Mouse (Mus musculus) layer of hippocampus, adult 11-12 months (tissue): ENCODE results near the gene Rassf8.

Experiments
- DNase-seq: peaks from one replicate; pipeline ENCODE4 v3.0.0; 2022; ENCODE audit warnings: low spot score

The Rassf8 gene

DNA sequence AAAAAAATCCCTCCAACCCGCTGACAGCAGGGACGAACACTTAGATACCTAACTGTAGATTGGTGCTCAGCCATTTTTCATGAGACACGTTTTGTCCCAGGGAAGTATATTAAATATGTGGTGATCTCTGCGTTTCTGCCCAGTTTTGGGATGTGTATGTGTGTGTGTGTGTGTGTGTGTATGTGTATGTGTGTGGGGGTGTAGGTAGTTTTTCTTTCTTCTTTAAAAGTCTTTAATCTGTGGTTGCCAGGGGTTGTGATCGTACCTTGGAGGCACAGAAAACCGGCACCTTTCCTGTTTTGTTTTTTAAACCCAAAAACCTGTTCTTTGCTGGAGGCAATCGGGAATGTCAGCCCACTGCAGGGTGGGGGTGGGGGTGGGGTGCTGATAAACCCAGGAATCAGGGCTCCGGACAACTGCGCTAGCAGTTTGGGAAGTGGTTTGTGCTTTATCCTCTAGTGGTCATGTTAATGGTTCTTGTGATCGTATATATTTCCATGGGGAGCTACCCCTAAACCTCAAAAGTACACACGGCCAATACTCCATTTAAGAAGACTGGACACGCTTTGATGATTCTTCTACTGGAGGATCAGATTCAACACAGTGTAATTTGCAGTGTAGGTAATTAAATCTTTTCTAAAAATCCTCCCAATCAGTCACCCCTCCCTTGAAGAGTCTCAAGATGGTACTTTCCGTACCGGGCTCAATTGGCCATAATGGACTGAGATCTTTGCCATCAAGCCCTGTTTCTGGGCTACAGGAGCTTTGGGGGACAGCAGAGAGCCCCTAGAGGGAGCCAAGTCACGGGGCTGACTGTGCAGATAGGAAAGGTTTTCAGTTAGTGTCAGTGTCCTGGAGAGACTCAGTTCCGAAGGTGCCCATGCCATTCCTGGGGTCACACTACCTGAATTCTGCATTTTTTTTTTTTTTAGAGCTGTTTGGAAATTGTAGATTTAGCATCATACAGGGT, 1.4 kb downstream of the Rassf8 start:
- no peak for DNase-seq

DNA sequence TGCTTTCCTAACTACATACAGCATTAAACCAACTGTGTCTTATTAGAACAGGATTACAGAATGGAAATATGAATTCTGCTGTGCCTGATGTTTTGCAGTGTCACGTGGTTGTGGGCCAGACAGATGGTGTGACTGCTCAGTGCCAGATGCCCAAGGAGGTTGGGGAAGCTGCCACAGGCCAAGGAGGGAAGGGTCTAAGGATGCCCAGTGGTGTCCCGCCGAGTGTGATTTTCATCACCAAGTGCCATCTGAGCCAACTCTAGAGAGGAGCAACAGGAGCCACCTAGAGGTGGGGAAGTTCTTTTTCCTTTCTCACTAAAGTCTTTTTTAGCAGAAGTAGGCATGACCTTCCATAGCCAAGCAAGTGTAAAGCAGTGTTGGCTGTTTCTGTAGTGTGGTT, 3.8 kb downstream of the Rassf8 start:
- DNase-seq: no peak

DNA sequence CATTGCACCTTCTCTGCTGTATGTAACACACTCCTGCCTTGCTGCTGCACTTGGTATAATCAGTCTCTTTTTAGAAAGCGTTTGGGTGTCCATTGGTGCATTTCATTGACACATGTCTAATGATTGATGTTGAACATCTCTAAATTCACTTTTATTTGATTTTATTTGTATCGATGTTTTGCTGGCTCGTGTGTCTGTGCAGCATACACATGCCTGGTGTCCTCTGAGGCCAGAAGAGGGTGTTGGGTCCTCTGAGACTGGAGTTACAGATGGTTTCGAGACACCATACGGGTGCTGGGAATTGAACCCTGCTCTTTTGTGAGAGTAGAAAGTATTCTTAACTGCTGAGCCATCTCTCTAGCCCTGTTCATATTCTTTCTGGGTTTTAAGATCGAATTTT, 6.7 kb downstream of the Rassf8 start:
- no peak for DNase-seq

DNA sequence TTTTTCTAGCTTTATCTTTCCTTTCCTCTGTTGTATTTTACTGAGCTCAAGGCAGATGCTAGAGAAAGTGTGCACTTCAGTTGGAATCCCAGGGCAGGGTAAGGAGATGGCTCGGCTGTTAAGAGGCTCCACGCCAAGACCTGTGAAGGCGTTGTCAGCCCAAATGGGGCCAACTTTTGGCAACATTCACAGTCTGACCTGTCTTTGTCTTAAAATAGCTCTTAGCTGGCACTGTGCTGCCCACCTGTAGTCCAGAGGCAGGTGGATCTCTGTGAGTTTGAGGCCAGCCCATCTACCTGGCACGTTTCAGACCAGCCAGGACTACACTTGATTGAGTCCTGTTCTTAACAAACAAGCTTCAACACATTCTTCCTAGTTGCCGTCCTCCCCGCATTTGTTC, 7.9 kb downstream of the Rassf8 start:
- DNase-seq: no peak

DNA sequence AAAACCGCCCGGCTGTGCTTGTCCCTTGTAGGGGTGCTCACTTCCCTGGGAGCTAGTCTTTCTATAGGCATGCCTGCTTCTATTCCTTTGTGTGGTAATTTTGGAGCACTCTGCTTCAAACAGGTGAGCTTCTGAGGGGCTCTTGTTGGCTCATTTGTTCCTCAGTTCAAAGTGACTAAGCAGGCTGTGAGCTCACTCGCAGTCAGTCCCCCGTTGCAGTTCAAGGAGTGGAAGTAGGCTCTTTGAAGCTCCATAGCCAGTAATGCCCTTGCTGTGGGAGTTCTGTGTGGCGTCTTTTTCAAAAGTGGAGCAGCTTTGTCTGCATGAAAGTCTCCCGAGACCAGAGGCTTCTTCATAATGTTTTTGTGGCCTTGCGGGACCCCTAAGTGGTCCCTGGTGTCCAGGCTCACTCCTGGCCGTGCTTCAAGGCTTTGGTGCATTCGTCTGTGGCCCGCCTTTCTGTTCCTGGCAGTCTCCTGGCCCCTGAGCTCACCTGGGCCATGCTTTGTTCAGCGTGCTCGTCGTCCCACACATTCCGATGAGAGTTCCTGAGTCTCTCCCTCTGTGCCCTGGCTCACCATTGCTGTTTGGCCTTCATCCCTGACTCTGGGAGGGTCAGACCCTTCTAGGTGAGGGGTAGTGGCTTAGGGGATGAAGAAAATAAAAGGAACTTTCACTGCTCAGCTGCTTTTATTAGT, 9.5 kb downstream of the Rassf8 start:
- no peak for DNase-seq

DNA sequence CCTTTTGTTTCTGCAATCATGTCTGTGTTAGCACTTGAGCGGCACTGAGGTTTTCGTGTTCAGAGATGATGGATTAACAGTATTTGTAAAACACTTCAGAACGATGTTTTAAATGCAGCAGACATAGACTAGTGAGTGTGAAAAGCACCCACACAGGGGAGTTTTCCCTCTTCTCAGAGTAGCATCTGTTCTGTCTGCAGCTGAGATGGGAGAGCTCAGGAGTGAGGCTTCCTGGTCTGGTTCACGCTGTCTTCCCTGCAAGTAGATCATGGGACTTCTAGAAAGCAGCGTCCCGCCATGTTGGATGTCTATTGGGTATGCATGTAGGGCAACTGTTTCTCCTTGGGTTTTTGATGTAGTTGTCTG, 10.1 kb downstream of the Rassf8 start:
- DNase-seq: no peak

DNA sequence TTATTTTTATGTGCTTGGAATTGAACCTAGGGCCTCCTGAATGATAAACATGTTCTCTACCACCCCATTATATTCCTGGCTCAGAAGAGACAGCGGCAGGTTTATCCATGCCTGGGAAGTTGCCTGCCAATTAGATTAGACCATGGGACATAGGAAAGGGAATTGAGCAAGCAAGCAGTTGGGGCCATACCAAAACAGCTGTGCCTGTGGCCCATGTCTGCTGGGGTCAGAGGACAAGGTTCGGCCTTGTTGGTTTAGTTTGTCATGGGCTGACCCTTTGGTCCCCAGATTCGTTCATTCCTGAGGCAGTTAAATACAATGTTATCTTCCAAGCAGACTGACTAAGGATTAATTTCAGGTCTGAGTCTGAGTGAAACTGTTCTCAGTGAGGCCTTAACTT, 10.8 kb downstream of the Rassf8 start:
- DNase-seq: no peak

DNA sequence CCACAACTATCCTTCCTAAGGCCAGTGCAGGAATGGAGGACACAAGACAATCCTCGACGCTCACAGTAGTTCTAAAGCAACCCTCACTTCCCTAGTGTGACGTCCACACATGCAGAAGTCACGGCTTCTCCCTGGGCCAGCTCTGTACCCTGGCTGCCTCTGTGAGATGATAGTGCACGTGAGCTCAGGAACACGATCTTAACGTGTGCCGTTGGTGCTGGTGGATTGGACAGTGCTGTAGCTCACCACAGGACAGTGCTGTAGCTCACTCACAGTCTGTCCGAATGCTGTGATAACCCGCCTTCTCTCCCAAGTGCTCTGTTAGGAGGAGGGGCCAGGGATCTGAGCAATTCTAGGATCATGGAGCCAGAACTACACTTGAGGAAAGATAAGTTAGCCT, 12.1 kb downstream of the Rassf8 start:
- no peak for DNase-seq

DNA sequence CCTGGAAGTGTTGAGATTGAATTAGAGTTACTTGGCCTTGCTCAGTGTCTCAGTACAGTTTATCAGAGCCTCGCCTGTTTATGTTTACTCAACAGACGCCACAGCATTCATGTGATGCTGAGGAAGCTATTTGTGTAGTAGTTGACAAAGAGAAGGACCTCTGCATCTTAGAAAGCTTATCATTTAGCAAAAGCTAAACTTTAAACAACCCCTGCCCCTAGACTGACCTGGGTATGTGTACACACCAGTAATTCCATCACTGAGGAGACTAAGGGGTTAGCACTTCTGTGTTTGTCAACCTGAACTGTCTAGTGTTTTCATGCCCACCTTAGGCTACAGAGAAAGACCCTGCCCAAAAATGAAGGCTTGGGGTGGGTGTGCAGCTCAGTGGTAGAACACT, 12.9 kb downstream of the Rassf8 start:
- DNase-seq: no peak

DNA sequence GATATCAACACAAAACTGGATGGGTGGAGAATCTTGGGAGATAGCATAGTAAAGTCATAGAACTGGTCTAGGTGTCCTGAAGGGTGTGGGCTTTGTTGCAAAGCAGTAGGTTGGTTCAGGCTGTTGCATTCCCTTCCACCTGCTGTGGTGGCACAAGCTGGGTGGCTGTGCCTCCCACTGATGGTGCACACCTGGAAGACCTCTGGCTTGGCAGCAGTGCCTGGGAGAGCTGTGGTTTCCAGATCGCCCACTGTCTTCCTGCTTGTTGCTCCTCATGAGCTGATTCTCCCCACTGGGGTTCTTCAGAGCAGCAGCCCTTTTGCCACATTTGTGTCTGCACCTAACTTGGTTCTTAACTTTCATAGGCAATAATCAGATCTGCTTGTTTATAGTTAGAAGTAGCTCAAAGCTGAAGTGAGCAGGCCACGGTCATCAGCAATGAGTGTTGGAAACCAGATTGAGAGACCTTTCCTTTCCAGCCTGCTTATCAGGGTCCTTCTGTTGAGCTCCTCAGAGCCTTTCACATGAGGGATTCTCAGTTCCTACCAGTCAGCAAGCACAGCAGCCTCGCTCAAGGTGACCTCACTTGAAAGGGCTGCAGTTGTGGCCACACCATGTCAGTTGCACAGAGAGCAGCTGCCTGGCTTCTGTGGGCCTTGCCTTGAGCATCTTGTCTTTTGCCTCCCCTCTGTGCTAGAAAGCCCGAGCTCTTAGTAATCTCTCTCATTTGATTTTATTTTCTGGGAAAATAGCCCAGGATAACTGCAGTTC, 13.9 kb downstream of the Rassf8 start:
- DNase-seq: no peak

DNA sequence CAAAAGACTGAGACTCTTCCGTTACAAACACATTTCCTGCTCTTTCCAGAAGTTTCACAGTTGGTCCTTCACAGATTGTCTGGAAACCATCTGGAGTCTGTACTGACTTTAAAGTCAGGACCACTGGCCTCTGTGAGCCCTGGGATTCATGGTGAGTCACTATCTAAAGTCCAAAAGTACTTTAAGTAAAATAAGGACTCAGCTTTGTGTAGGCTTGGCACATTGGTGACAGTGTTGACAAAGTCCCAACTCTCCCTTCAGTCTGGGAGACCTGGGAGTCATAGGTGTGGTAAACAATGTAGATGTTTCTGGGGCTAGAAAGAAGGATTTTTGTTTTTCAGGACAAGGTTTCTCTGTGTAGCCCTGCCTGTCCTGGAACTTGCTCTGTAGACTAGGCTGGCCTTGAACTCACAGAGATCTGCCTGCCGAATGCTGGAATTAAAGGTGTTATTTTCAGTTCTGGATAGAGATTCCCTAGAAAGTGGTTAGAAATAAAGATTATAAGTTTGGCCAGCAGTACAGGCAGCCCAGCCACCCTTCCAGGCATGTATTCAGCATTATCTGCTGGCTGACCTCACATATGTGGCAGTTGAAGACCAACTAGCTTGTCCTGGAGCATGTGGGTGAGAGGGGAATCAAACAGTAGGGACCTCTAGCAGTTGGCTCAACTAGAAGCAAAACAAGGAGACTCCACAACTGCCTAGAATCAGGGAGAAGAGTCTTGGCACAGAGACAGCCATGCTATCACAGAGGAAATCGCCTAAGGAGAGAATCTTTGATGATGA, 14.8 kb downstream of the Rassf8 start:
- DNase-seq: no peak

DNA sequence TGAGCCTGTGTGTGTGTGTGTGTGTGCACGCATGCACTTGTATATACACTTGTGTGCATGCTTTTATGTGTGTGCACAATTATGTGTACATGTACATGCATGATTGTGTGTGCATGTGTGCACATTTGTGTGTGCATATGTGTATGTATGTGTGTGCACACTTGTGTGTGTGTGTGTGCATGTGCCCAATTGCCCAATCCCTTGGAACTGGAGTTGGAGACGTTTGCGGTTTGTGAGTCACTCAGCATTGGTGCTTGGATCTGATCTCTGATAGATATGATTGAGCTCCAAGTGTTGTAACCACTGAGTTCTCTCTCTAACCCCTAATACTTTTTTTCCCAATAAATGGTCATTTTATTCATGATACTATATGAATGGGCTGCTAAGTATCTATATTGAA, 15.5 kb downstream of the Rassf8 start:
- no peak for DNase-seq

DNA sequence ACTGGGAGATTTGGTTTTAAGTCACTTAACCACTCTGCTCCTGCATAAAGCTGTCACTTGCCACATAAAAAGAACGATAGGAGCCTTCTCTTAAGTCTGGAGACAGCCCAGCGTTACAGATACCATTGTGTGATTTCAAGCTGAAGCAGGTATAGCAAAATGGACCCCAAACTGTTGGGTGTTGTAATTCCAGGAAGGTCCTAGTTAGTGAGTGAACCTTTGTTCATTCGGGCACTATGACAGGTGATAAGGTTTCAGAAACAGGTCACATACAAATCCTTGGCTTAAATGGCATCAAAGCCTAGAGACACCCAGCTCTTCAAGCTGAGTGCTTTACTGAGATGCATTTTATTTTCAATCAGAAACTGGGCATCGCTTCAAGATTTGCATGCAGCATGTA, 16.5 kb downstream of the Rassf8 start:
- no peak for DNase-seq

DNA sequence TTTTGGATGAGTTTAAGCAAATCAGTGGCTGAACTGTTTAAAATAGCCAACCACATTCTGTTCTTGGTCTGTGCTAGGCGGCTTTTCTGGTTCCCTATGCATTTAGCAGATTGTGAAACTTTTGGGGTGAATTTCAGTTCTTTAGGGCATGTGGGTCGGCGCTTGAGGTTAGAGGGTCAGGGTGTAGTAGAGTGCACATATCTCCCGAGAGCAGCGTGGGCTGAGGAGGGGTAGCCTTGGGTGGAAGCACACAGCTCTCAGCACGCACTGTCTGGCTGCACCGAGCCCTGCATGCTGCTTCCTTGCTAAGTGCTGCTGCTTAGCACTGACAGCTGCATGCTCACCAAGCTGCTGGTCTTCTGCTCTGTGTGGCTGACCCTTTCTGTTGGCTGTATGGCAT, 18.5 kb downstream of the Rassf8 start:
- DNase-seq: no peak

DNA sequence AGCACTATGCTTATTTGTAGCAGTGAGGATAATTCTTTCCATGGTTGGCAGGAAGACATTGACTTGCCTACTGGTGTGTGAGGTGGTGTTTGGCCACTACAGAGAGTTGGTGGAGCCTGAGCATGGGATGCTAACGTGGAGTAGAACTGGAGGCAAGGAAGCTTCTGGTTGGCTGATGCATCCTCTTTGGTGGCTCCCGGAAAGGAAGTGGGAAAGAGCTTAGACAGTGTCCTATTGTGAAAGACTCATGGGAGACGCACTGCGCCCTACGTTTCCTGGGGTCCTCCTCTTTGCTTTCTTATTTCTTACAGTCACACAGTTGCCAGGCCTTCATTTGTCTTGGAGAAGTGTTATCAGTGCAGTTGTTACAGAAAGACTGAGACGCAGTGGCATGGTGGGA, 20.4 kb downstream of the Rassf8 start:
- no peak for DNase-seq

DNA sequence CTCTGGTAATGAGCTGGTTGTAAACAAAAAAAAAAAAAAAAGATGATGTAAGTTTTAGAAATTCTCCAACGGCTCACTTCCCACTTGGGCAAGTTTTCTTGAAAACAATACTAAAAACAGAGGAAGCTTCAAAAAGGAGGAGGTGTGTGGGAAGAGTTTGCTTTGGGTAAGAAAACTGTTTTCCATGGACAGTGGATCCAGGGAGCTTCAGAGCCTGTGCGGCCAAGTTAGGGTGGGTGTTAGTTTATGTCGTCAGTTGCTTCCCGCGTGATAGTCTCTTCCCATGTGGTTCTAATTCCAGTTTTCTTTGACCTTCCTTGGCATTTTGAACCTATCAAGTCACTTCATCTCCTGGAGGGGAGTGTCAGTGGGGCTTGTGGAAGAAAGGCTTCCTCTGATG, 21.1 kb downstream of the Rassf8 start:
- no peak for DNase-seq

DNA sequence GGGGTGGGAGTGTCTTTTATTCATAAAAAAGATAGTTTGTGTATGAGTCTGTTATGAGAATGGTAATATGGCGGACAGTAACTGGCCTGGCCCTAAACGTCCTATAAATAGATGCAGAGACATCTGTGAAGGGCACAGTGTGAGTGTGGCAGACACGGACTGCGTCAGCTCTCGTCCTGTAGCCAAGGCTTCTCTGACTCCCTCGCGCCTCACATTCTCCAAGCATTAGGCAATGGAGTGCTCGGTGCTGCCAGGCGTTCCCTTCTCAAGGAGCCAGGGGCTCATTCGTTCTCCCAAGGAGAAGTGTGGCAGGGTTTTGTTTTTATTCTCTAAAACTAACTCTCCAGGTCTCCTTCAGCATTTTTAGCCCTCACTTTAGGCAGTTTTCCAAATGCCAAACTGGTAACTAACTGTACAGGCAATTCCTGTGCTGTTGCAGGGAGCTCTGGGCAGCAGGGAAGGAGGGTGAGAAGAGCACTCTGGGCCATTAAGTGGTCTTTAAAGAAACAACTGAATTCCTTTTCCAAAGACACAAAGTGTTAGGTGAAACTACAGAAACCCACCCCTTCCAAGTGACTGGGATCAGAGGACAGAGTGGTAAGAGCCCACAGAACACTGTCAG, 22.2 kb downstream of the Rassf8 start:
- DNase-seq: no peak

DNA sequence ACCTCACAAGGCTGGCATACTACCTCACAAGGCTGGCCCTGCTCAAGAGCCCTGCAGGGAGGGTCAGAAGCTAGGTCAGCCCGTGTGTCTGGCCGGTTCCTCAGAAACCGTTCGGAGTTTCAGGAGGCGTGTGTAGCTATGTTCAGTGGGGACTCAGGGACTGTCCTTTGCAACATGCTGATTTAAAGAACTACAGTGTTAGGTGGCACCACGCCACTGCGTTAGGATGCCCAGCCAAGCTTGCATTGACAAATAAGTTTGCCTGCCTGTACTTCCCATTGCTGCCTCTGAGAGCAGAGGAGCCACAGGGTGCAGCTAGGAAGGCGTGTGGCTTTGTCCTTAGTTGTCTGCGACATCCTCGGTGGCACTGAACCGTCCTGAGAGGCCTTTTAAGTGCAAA, 23.3 kb downstream of the Rassf8 start:
- DNase-seq: no peak

DNA sequence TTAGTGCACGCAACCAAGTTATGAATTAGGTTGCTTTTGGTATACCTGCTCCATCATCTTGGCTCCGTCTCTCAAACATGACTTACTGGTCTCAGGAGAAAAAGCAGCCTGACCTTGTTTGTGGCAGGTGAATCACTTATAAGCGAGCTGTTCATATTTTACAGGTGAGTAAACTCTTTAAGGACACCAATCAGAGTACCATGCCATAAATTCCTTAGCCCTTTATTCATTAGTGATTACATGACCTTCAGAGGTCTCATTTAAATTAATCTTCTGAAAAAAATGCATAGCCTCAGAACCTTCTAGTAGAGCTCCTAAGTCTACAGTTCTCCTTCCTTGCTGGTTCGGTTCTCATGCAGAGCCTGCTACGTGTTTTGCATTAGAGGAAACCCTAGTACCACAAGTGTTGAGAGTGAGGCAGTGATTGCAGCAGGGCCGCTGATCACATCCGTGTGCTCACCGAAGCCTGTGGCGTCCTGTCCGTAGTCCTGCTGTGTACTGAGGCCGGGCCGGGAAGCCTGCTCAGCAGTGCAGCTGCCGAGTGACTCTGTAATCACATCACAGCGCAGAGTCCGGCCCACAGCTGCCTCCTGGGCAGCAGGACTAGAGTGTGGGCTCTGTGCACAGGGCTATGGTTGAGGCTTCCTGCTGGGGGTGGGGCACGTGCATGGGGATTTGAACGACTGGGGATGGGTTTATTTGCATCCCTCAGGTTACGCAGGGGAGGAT, 23.9 kb downstream of the Rassf8 start:
- no peak for DNase-seq

DNA sequence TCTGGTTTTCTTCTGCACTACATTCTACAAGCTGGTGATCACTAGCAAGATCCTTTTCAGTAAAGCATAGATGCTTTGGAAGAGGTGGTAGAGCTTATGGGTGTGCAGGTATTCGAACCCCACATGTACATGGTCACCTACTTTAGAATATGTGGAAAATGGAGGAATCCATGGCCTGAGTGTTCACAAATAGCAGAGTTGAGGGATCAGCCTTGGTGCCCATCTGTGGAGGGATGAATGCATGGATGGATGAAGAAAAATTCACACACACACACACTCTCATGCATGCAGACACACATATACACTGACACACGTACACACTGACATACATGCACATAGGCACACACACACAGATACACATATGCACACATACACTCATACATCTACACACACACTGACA, 27.9 kb downstream of the Rassf8 start:
- no peak for DNase-seq

DNA sequence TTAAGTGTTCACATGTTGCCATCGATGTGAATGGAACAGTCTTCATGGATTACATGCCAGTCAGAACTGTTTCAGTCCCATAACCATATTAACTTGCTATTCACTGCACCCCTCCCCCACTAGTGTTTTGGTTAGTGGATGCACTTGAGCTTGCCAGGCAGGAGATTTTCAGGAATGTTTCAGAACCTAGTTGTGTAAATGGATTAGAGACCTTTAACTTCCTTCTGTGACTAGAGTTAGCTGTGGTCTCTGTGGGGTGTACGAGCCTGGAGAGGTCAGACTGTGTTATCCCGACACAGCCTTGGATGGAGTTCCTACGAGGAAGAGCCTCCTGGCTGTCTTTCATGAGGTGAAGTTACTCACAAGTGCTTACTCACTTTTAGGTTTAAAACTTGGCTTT, 29.7 kb downstream of the Rassf8 start:
- DNase-seq: no peak
